Mouse (Mus musculus) ovary, adult 10 weeks (tissue): Measurements from ENCODE around the gene Neu3. TPM values are rescaled to one million over a fixed set of nuclear protein-coding genes. Genes with fewer than 3 reads are reported as not detected.

ENCODE experiments used
- polyA plus RNA-seq: library from polyadenylated mRNA; stranded (reverse); fragments of 350-450 nt; fragmentation: Illumina TruSeq; extraction: RNeasy Lipid Tissue Mini Kit (QIAGEN cat#74804); gene quantifications from one replicate; pipeline ENCODE4 v1.2.3, GENCODE M21; 2014

Gene Neu3
- polyA plus RNA-seq = 57.4 TPM

GRCm38 (mm10) chr7:99828083-99828570, at the start of gene Neu3:
Gene Neu3, minus strand, starts transcription at chr7:99828417.

GRCm38 (mm10) chr7:99863362-99863761, 35.1 kb upstream of the Neu3 start, which contains the start of gene Spcs2:
Gene Spcs2, minus strand, starts transcription at chr7:99863462.

GRCm38 (mm10) chr7:99858813-99859585, 30.8 kb upstream of the Neu3 start, which contains the start of gene Xrra1:
Gene Xrra1, plus strand, starts transcription at chr7:99859116.

GRCm38 (mm10) chr7:99763207-99763606, 65.0 kb downstream of the Neu3 start, which contains the start of gene Olfr521:
Gene Olfr521, plus strand, starts transcription at chr7:99763507.

Other genes with a start within 250 kb of the Neu3 start
- gene Tpbgl, start 201.3 kb downstream of the Neu3 start, polyA plus RNA-seq = 1.4 TPM
- 7.7 TPM for gene Slco2b1, start 117.1 kb downstream of the Neu3 start, polyA plus RNA-seq
- not detected for gene Olfr520, start 98.1 kb downstream of the Neu3 start, polyA plus RNA-seq
- gene Olfr521, start 64.9 kb downstream of the Neu3 start, polyA plus RNA-seq = not detected
- not detected for gene Xrra1, start 30.7 kb upstream of the Neu3 start, polyA plus RNA-seq
- gene Spcs2, start 35.0 kb upstream of the Neu3 start, polyA plus RNA-seq = 370 TPM
- 14.0 TPM for gene Rnf169, start 152.0 kb upstream of the Neu3 start, polyA plus RNA-seq
- gene Chrdl2, start 177.8 kb upstream of the Neu3 start, polyA plus RNA-seq = 0.37 TPM